Mouse (Mus musculus) stomach, embryonic 16.5 days (tissue): Measurements from ENCODE around the gene Myo6. TPM values are rescaled to one million over a fixed set of nuclear protein-coding genes. Genes with fewer than 3 reads are reported as not detected.

Experiments used
- ATAC-seq: fragments of 200-750 bp; cut with Nextera tagmentation; 2 replicates; pipeline ENCODE4 v1.8.0; 2017; ENCODE audit warnings: moderate number of reproducible peaks, moderate TSS enrichment; ENCODE audit not compliant: insufficient read depth, low FRiP score
- H3K27ac ChIP-seq: fragments of 300-500 bp; sonication (generic); 2 replicates; pipeline ENCODE4 v1.5.1; 2014; ENCODE audit warnings: low read length
- H3K27me3 ChIP-seq: fragments of 300-500 bp; sonication (generic); 2 replicates; pipeline ENCODE4 v1.6.1; 2014; ENCODE audit warnings: low read length, control low read depth, mixed read lengths; ENCODE audit not compliant: control insufficient read depth, insufficient read depth
- H3K36me3 ChIP-seq: fragments of 300-500 bp; sonication (generic); 2 replicates; pipeline ENCODE4 v1.6.1; 2014; ENCODE audit warnings: low read length; ENCODE audit not compliant: control insufficient read depth, insufficient read depth
- H3K4me1 ChIP-seq: fragments of 300-500 bp; sonication (generic); 2 replicates; pipeline ENCODE4 v1.6.1; 2014; ENCODE audit warnings: low read length, control low read depth, mixed read lengths; ENCODE audit not compliant: control insufficient read depth, insufficient read depth
- H3K4me2 ChIP-seq: fragments of 300-500 bp; sonication (generic); 2 replicates; pipeline ENCODE4 v1.6.1; 2014; ENCODE audit warnings: low read depth, low read length, mixed read lengths
- H3K4me3 ChIP-seq: fragments of 300-500 bp; sonication (generic); replicated peaks from 2 replicates; pipeline ENCODE4 v1.5.1; 2014; ENCODE audit warnings: mild to moderate bottlenecking, low read length
- H3K9ac ChIP-seq: fragments of 300-500 bp; sonication (generic); 2 replicates; pipeline ENCODE4 v1.6.1; 2014; ENCODE audit warnings: low read length
- H3K9me3 ChIP-seq: fragments of 300-500 bp; sonication (generic); replicated peaks from 2 replicates; pipeline ENCODE4 v1.6.1; 2016; ENCODE audit warnings: low read length, control low read depth; ENCODE audit not compliant: control insufficient read depth
- WGBS: fragments of 180-500 bp; shearing (Covaris S2); extraction: QIAGEN DNeasy Blood & Tissue Kit; methylation state at CpG from one replicate; pipeline ENCODE4 v1.1.7; 2014; 5-methylcytosine and 5-hydroxymethylcytosine counted together
- polyA plus RNA-seq: library from polyadenylated mRNA; unstranded; fragments of >200 nt; fragmentation: Nextera tagmentation; extraction: Ambion mirVana; gene quantifications from 2 replicates; pipeline ENCODE4 v1.2.1, GENCODE M21; 2015

The Myo6 gene
- polyA plus RNA-seq, 1 experiment from 2014 or later = 47.6 TPM

DNA sequence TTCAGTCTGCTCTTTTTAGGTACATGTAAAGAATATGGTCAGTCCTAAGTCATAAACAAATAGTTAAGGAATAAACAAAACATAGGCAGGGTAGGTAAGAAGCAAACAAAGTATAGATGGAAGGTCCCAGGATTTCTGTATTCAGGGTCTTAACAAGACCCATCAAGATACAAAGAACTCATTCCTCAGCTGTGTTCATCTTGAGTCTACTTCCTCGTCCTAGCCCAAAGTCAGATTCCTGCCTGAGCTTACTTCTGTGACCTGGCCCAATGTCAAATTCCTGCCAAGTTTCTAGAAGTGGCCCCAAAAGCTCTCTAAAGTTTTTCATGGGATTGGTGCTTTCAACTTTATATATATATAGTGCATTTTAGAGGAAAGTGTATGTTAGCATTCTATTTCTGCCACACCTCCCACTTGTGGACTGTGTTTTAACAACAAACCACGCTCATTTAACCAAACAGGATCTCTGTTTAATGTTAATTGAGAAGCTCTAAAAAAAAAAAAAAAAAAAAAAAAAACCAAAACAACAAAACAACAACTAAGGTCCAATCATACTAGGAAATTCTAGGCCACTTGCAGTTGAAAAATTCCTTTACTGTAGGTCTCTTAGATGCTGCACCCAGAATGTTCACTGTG is 119.8 kb downstream of the Myo6 start:
- Histone ChIP-seq H3K4me2 (no peak overlapping the region), H3K9me3 (peaks cover 3% of the 10 kb centered on the region; the same call in 1 of the 2 replicates), H3K4me1 (no peaks in the 10 kb centered on the region), H3K36me3 (peaks cover 28% of the 10 kb centered on the region), H3K9ac (no peak overlapping the region), H3K27me3 (no peaks in the 10 kb centered on the region), H3K4me3 (no peak overlapping the region), H3K27ac (no peak overlapping the region)
- no peak for ATAC-seq
- WGBS = 85% methylated on average over 2 of the region's 2 CpGs

DNA sequence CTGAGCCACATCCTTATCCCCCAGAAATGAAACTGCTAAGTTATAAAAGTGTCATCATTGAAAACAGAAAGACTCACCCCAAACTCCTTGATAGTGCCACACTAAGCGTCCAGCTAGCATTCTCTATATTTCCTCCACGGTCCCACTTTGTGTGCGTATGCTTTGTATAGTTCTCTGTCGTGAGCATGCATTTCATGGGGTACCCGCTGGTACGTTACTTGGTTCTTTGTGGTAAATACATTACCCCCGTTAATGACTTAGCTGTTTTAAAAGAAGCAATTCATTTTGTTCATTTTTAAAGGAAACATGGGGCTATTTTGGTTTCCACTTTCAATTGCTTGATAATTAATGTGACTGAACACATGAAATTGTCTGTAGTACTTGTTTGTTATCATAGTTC is 122.0 kb downstream of the Myo6 start:
- H3K27ac ChIP-seq = no peak overlapping the region
- no peak for ATAC-seq
- H3K27me3 ChIP-seq = no peaks in the 10 kb centered on the region
- peaks cover 32% of the 10 kb centered on the region for H3K36me3 ChIP-seq
- peaks cover 3% of the 10 kb centered on the region; the same call in 1 of the 2 replicates for H3K9me3 ChIP-seq
- no peak overlapping the region for H3K4me2 ChIP-seq
- H3K4me3 ChIP-seq = no peak overlapping the region
- no peaks in the 10 kb centered on the region for H3K4me1 ChIP-seq
- WGBS = 87% methylated on average over 7 of the region's 7 CpGs
- H3K9ac ChIP-seq = no peak overlapping the region

GRCm38 (mm10) chr9:80293056-80293584 is 128.3 kb downstream of the Myo6 start:
- Histone ChIP-seq H3K4me3 (no peak overlapping the region), H3K4me2 (no peak overlapping the region), H3K27ac (no peak overlapping the region), H3K9ac (no peak overlapping the region), H3K36me3 (peaks cover 22% of the 10 kb centered on the region), H3K9me3 (no peaks in the 10 kb centered on the region), H3K27me3 (no peaks in the 10 kb centered on the region), H3K4me1 (no peaks in the 10 kb centered on the region)
- WGBS = 47% methylated on average over 2 of the region's 2 CpGs
- no peak for ATAC-seq

- H3K4me2 ChIP-seq = no peak overlapping the region
- ATAC-seq = no peak
These were observed 131.3 kb downstream of the Myo6 start for GRCm38 (mm10) chr9:80296086-80296485.

DNA sequence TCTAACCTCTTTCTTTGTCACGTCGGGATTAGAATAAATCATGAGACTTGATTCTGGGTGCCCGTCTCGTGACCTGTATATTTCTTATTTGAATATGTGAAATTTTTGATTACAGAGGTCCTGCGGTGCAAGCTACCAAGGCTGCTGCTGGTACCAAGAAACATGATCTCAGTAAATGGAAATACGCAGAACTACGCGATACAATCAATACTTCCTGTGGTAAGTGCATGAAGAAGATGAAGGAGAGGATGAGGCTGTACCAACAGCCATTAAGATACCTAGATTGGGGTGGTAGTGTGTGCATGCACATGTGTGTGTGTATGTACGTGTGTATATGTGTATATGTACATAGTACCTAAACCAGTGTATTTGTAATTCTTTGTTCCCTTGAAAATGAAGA is 134.2 kb downstream of the Myo6 start:
- H3K27ac ChIP-seq = no peak overlapping the region
- ATAC-seq = no peak
- 0 out of 2 replicates have a peak, but pooled peaks cover 3% of the 10 kb centered on the region for H3K36me3 ChIP-seq
- no peak overlapping the region for H3K9ac ChIP-seq
- 86% methylated on average over 9 of the region's 9 CpGs for WGBS
- H3K27me3 ChIP-seq = no peaks in the 10 kb centered on the region
- H3K4me3 ChIP-seq = no peak overlapping the region
- no peak overlapping the region for H3K4me2 ChIP-seq
- no peaks in the 10 kb centered on the region for H3K9me3 ChIP-seq
- H3K4me1 ChIP-seq = no peaks in the 10 kb centered on the region

More at GRCm38 (mm10) chr9:80296086-80296485, 131.3 kb downstream of the Myo6 start:
- H3K4me3 ChIP-seq = no peak overlapping the region
- no peaks in the 10 kb centered on the region for H3K4me1 ChIP-seq
- no peak overlapping the region for H3K27ac ChIP-seq
- no peak overlapping the region for H3K9ac ChIP-seq
- 69% methylated on average over 4 of the region's 4 CpGs for WGBS
- H3K9me3 ChIP-seq = no peaks in the 10 kb centered on the region
- H3K27me3 ChIP-seq = no peaks in the 10 kb centered on the region
- H3K36me3 ChIP-seq = peaks cover 16% of the 10 kb centered on the region

GRCm38 (mm10) chr9:80303518-80303917 is 138.7 kb downstream of the Myo6 start:
- Histone ChIP-seq H3K9me3 (no peaks in the 10 kb centered on the region), H3K4me1 (no peaks in the 10 kb centered on the region), H3K27me3 (no peaks in the 10 kb centered on the region), H3K4me3 (no peak overlapping the region), H3K4me2 (no peak overlapping the region), H3K9ac (no peak overlapping the region), H3K27ac (no peak overlapping the region), H3K36me3 (peaks cover 11% of the 10 kb centered on the region; the same call in 1 of the 2 replicates)
- ATAC-seq = no peak
- WGBS = 74% methylated on average over 4 of the region's 4 CpGs

DNA sequence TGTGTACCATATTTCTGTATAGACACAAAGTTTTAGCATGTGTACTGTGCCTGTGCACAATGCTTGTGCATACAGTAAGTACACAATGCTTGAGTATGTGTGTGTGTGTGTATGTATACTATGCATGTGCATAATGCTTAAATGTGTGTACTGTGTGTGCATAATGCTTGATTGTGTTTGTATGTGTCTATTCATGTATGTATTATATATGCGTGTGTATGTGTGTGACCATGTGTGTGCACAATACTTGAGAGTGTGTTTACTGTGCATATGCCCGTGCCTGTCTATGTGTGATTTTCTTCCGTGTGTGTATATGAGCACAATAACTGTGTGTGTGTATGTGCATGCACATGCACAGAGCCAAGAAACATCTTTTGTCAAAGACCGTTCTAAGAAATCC is 141.6 kb downstream of the Myo6 start:
- Histone ChIP-seq H3K27ac (no peak overlapping the region), H3K4me2 (no peak overlapping the region), H3K27me3 (no peaks in the 10 kb centered on the region), H3K9ac (no peak overlapping the region), H3K9me3 (no peaks in the 10 kb centered on the region), H3K4me1 (no peaks in the 10 kb centered on the region), H3K36me3 (peaks cover 11% of the 10 kb centered on the region; the same call in 1 of the 2 replicates), H3K4me3 (no peak overlapping the region)
- ATAC-seq = no peak
- 92% methylated on average over 4 of the region's 4 CpGs for WGBS

DNA sequence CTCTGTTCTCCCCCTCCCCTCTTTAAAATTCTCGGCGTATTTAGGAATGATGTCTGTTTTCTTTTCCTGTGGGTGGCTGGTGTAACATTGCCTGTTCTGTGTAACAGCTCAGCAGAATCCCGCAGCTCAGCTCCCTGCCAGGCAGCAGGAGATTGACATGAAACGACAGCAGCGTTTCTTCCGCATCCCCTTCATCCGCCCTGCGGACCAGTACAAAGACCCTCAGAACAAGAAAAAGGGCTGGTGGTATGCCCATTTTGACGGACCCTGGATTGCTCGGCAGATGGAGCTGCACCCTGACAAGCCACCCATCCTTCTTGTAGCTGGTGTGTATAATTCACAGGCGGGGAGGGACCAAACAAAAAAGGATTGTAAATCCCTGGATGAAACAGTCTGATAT is 142.0 kb downstream of the Myo6 start:
- no peak overlapping the region for H3K4me2 ChIP-seq
- H3K36me3 ChIP-seq = peaks cover 11% of the 10 kb centered on the region; the same call in 1 of the 2 replicates
- H3K9ac ChIP-seq = no peak overlapping the region
- no peak overlapping the region for H3K27ac ChIP-seq
- H3K4me3 ChIP-seq = no peak overlapping the region
- H3K9me3 ChIP-seq = no peaks in the 10 kb centered on the region
- H3K4me1 ChIP-seq = no peaks in the 10 kb centered on the region
- ATAC-seq = no peak
- no peaks in the 10 kb centered on the region for H3K27me3 ChIP-seq
- WGBS = 70% methylated on average over 11 of the region's 11 CpGs

GRCm38 (mm10) chr9:80307629-80308028 is 142.8 kb downstream of the Myo6 start:
- Histone ChIP-seq H3K27ac (no peak overlapping the region), H3K9ac (no peak overlapping the region), H3K4me3 (no peak overlapping the region), H3K36me3 (peaks cover 11% of the 10 kb centered on the region; the same call in 1 of the 2 replicates), H3K27me3 (no peaks in the 10 kb centered on the region), H3K4me2 (no peak overlapping the region), H3K4me1 (no peaks in the 10 kb centered on the region), H3K9me3 (no peaks in the 10 kb centered on the region)
- 87% methylated on average over 13 of the region's 13 CpGs for WGBS
- no peak for ATAC-seq
